ENCODE assay signal across 9 mouse cellular contexts in genomic region chr6:101354230-101354881, GRCm38 (mm10). TPM values are rescaled to one million over a fixed set of nuclear protein-coding genes. Genes with fewer than 3 reads are reported as not detected.
DNase-seq lines count a peak whose midpoint lies in the region; ATAC-seq and TF ChIP-seq lines count a peak whose summit lies in the region.
"Had no signal": no experiment of that assay in that cellular context is flagged by ENCODE, and none has a peak within 500 bp of the region (broad histone marks: within the 10 kb centered on the region; RNA-seq: fewer than 3 reads in every experiment).

No protein-coding gene starts in this region.

- H3K9me3 ChIP-seq in lung, embryonic 14.5 days (ENCODE audit: low read depth, low read length) = no peaks in the 10 kb centered on the region
- H3K9me3 ChIP-seq in stomach, embryonic 16.5 days (replicated peaks; ENCODE audit: control insufficient read depth, low read length) = no peaks in the 10 kb centered on the region

- 40% methylated on average over 8 of the region's 8 CpGs for WGBS in lung, embryonic 14.5 days
- 60% methylated on average over 8 of the region's 8 CpGs for WGBS in stomach, embryonic 16.5 days
- 33% methylated on average over 8 of the region's 8 CpGs for WGBS in cerebellum, adult 2 months

- peak overlapping the region; percentile 58 for H3K27ac ChIP-seq in lung, embryonic 14.5 days (ENCODE audit: low read depth)
- peak overlapping the region; percentile 59 for H3K27ac ChIP-seq in stomach, embryonic 16.5 days (ENCODE audit: low read length)
- H3K27ac ChIP-seq in cerebellum, adult 2 months (ENCODE audit: insufficient read depth, low read length) = no peak overlapping the region

- DNase-seq in lung, embryonic 14.5 days = peak; percentile 71
- DNase-seq in lung, postnatal 4 days = no peak
- peak; percentile 47 for DNase-seq in gastrocnemius, postnatal 14 days
- peak; percentile 65 to 69 for DNase-seq in left cerebral cortex, adult 9 months (ENCODE audit: low spot score in 2 of 2)
- no peak for DNase-seq in cerebellum, adult 8-10 months
- no peak for DNase-seq in kidney, postnatal 14 days
- DNase-seq in cerebellum, adult 2 months = no peak

- no peak overlapping the region for H3K4me3 ChIP-seq in lung, embryonic 14.5 days (ENCODE audit: low read depth, low read length)
- no peak overlapping the region for H3K4me3 ChIP-seq in stomach, embryonic 16.5 days (replicated peaks; ENCODE audit: low read length)
- H3K4me3 ChIP-seq in cerebellum, adult 2 months (replicated peaks; ENCODE audit: insufficient read depth, low read depth, low read length) = no peak overlapping the region

- no peak for ATAC-seq in lung, embryonic 14.5 days (ENCODE audit: insufficient read depth)
- ATAC-seq in stomach, embryonic 16.5 days (ENCODE audit: insufficient read depth, low FRiP score) = no peak

- H3K9ac ChIP-seq in lung, embryonic 14.5 days = no peak overlapping the region
- no peak overlapping the region for H3K9ac ChIP-seq in stomach, embryonic 16.5 days (ENCODE audit: low read length)

- no peak for TF ChIP-seq POLR2A in cerebellum, adult 2 months (IDR thresholded peaks at IDR 0.05; ENCODE audit: borderline replicate concordance, insufficient read depth, low read length)

- no peak for TF ChIP-seq CTCF in lung, embryonic 14.5 days (IDR thresholded peaks at IDR 0.05; ENCODE audit: low read depth)
- no peak for TF ChIP-seq CTCF in cerebellum, adult 2 months (IDR thresholded peaks at IDR 0.05; ENCODE audit: borderline replicate concordance, insufficient read depth, low read depth, low read length)

- intact Hi-C loops in gastrocnemius, postnatal 14 days (cut with DNase I; ENCODE audit: low total_unique reads) = no loop called here

- no peaks in the 10 kb centered on the region for H3K27me3 ChIP-seq in lung, embryonic 14.5 days (ENCODE audit: insufficient read depth, low read length)
- H3K27me3 ChIP-seq in stomach, embryonic 16.5 days (ENCODE audit: control insufficient read depth, insufficient read depth, low read length) = no peaks in the 10 kb centered on the region
- H3K27me3 ChIP-seq in cerebellum, adult 2 months (ENCODE audit: control insufficient read depth, insufficient read depth, low read length) = no peaks in the 10 kb centered on the region; the same call in 1 of the 2 replicates

- H3K36me3 ChIP-seq in lung, embryonic 14.5 days (ENCODE audit: insufficient read depth) = no peaks in the 10 kb centered on the region; the same call in 1 of the 2 replicates
- H3K36me3 ChIP-seq in stomach, embryonic 16.5 days (ENCODE audit: control insufficient read depth, insufficient read depth, low read length) = no peaks in the 10 kb centered on the region

- H3K4me1 ChIP-seq in lung, embryonic 14.5 days (ENCODE audit: insufficient read depth) = peaks cover 49% of the 10 kb centered on the region
- H3K4me1 ChIP-seq in stomach, embryonic 16.5 days (ENCODE audit: control insufficient read depth, insufficient read depth, low read length) = peaks cover 45% of the 10 kb centered on the region
- H3K4me1 ChIP-seq in cerebellum, adult 2 months (ENCODE audit: control insufficient read depth, insufficient read depth, low read length) = no peaks in the 10 kb centered on the region

- peak overlapping the region; percentile 18; the same call in 1 of the 2 replicates for H3K4me2 ChIP-seq in lung, embryonic 14.5 days
- no peak overlapping the region for H3K4me2 ChIP-seq in stomach, embryonic 16.5 days (ENCODE audit: low read depth, low read length)

RNA-seq across cellular contexts. Expression of gene Pdzrn3, which starts 23.3 kb away (rescaled TPM):
- polyA plus RNA-seq in lung, embryonic 14.5 days (2014; fragmentation: Nextera tagmentation; extraction: Ambion mirVana) = 14.2 and 14.8 TPM in 2 replicates
- 10 to 100 TPM; 29.1 to 33.5 TPM for total RNA-seq in gastrocnemius, postnatal 14 days (2021)
- 8.3 and 9.1 TPM in 2 replicates for polyA plus RNA-seq in stomach, embryonic 16.5 days (2015; fragmentation: Nextera tagmentation; extraction: Ambion mirVana)
- 1.9 and 2.2 TPM in 2 replicates for polyA plus RNA-seq in cerebellum, adult 2 months (2012; rRNA removed)
- total RNA-seq: common myeloid progenitor, adult 5-6 weeks had no signal

Comparison
In these comparisons a context has a peak if more than half of its experiments do, and no peak if none do; other contexts are left out.
1. DNase-seq: peak in lung, embryonic 14.5 days (single experiment), gastrocnemius, postnatal 14 days (single experiment) and left cerebral cortex, adult 9 months (2 of 2); none in lung, postnatal 4 days (0 of 2), cerebellum, adult 8-10 months (single experiment), kidney, postnatal 14 days (single experiment) and cerebellum, adult 2 months (0 of 2).